7 mouse cellular contexts compared by ENCODE assay signal in genomic region chr9:83349504-83349903, GRCm38 (mm10).
DNase-seq lines count a peak whose midpoint lies in the region; ATAC-seq and TF ChIP-seq lines count a peak whose summit lies in the region.

No protein-coding gene starts in this region.

- no peak for TF ChIP-seq POLR2A in brain, embryonic 14.5 days (IDR thresholded peaks at IDR 0.05; ENCODE audit: borderline replicate concordance, extremely low read depth, insufficient read depth, insufficient read length, poor library complexity, severe bottlenecking)

- no peak overlapping the region for H3K4me3 ChIP-seq in heart, embryonic 11.5 days (ENCODE audit: low read depth, low read length)
- no peak overlapping the region for H3K4me3 ChIP-seq in neural tube, embryonic 12.5 days
- H3K4me3 ChIP-seq in liver, postnatal 0 days (ENCODE audit: low read depth, low read length): no peak overlapping the region

- ATAC-seq in heart, embryonic 11.5 days (replicated peaks; ENCODE audit: insufficient number of reproducible peaks, low FRiP score, low TSS enrichment): no peak
- ATAC-seq in neural tube, embryonic 12.5 days (ENCODE audit: low FRiP score, low read depth): peak; percentile 79
- ATAC-seq in liver, postnatal 0 days: no peak

- H3K27me3 ChIP-seq in heart, embryonic 11.5 days (ENCODE audit: control insufficient read depth, insufficient read depth, low read length): no peaks in the 10 kb centered on the region
- no peaks in the 10 kb centered on the region for H3K27me3 ChIP-seq in neural tube, embryonic 12.5 days (replicated peaks)
- H3K27me3 ChIP-seq in liver, postnatal 0 days (ENCODE audit: insufficient read depth, low read length): no peaks in the 10 kb centered on the region

- H3K27ac ChIP-seq in heart, embryonic 11.5 days (ENCODE audit: low read depth, low read length): no peak overlapping the region
- no peak overlapping the region for H3K27ac ChIP-seq in neural tube, embryonic 12.5 days
- H3K27ac ChIP-seq in liver, postnatal 0 days (ENCODE audit: low read depth): no peak overlapping the region

- no peak for TF ChIP-seq EP300 in liver, postnatal 0 days (IDR thresholded peaks at IDR 0.05; ENCODE audit: low read depth)

- H3K4me2 ChIP-seq in heart, embryonic 11.5 days: no peak overlapping the region
- 0 out of 2 replicates have a peak overlapping the region, but pooled peaks have one; percentile 20 for H3K4me2 ChIP-seq in neural tube, embryonic 12.5 days (replicated peaks)
- no peak overlapping the region for H3K4me2 ChIP-seq in liver, postnatal 0 days (ENCODE audit: low read depth, low read length)

- H3K9ac ChIP-seq in heart, embryonic 11.5 days (ENCODE audit: low read depth, low read length): 0 out of 2 replicates have a peak overlapping the region, but pooled peaks have one; percentile 34
- H3K9ac ChIP-seq in neural tube, embryonic 12.5 days: no peak overlapping the region; the same call in 1 of the 2 replicates
- H3K9ac ChIP-seq in liver, postnatal 0 days (replicated peaks): no peak overlapping the region

- no peak for TF ChIP-seq CTCF in brain, embryonic 14.5 days (IDR thresholded peaks at IDR 0.05; ENCODE audit: borderline replicate concordance, extremely low read depth, insufficient read depth, insufficient read length)
- no peak for TF ChIP-seq CTCF in liver, postnatal 0 days (IDR thresholded peaks at IDR 0.05; ENCODE audit: low read depth)

- peak; percentile 17 for DNase-seq in 3T3-L1 (ENCODE audit: low read depth, low spot score)
- peak; percentile 69 for DNase-seq in brain, embryonic 14.5 days (ENCODE audit: low read depth)
- DNase-seq in layer of hippocampus, postnatal 36 days: peak; percentile 65 to 68
- no peak for DNase-seq in liver, postnatal 0 days
- DNase-seq in adrenal gland, postnatal 25 days: no peak

- WGBS in heart, embryonic 11.5 days (ENCODE audit: insufficient replicate concordance): 17% methylated on average over 3 of the region's 3 CpGs
- 2% methylated on average over 3 of the region's 3 CpGs for WGBS in neural tube, embryonic 12.5 days
- 21% methylated on average over 3 of the region's 3 CpGs for WGBS in liver, postnatal 0 days (ENCODE audit: insufficient replicate concordance)

- H3K36me3 ChIP-seq in heart, embryonic 11.5 days (ENCODE audit: control insufficient read depth, insufficient read depth, low read length): no peaks in the 10 kb centered on the region
- H3K36me3 ChIP-seq in neural tube, embryonic 12.5 days: no peaks in the 10 kb centered on the region
- no peaks in the 10 kb centered on the region for H3K36me3 ChIP-seq in liver, postnatal 0 days (replicated peaks; ENCODE audit: insufficient read depth, low read length)

- peaks cover 16% of the 10 kb centered on the region for H3K4me1 ChIP-seq in heart, embryonic 11.5 days (ENCODE audit: control insufficient read depth, insufficient read depth, low read length)
- H3K4me1 ChIP-seq in neural tube, embryonic 12.5 days: peaks cover 20% of the 10 kb centered on the region
- no peaks in the 10 kb centered on the region for H3K4me1 ChIP-seq in liver, postnatal 0 days (ENCODE audit: insufficient read depth)

- H3K9me3 ChIP-seq in heart, embryonic 11.5 days (replicated peaks; ENCODE audit: control insufficient read depth, low read length): no peaks in the 10 kb centered on the region
- H3K9me3 ChIP-seq in neural tube, embryonic 12.5 days: no peaks in the 10 kb centered on the region
- no peaks in the 10 kb centered on the region for H3K9me3 ChIP-seq in liver, postnatal 0 days (ENCODE audit: low read length)

Comparison
In these comparisons a context has a peak if more than half of its experiments do, and no peak if none do; other contexts are left out.
1. DNase-seq: peak in 3T3-L1 (single experiment), brain, embryonic 14.5 days (single experiment) and layer of hippocampus, postnatal 36 days (2 of 2); none in liver, postnatal 0 days (single experiment) and adrenal gland, postnatal 25 days (single experiment).